Mouse (Mus musculus) cortical plate, adult 2 months (tissue): ENCODE results near the gene H2-Ke6.
"Not testable (repeated sequence)": the region's sequence is repeated elsewhere in the genome, so short reads cannot be mapped to it uniquely, and the experiment has no call there.

Experiments used
- CTCF ChIP-seq: fragments of 200-500 bp; IDR thresholded peaks from 2 replicates; pipeline ENCODE4 v1.5.1; 2011; ENCODE audit warnings: mild to moderate bottlenecking, control low read depth, low read length; ENCODE audit not compliant: insufficient read depth; ENCODE audit errors: extremely low read depth
- POLR2A ChIP-seq: fragments of 200-500 bp; IDR thresholded peaks from 2 replicates; pipeline ENCODE4 v1.6.1; 2011; ENCODE audit warnings: mild to moderate bottlenecking, low read length, control low read depth; ENCODE audit not compliant: insufficient read depth; ENCODE audit errors: extremely low read depth

DNA sequence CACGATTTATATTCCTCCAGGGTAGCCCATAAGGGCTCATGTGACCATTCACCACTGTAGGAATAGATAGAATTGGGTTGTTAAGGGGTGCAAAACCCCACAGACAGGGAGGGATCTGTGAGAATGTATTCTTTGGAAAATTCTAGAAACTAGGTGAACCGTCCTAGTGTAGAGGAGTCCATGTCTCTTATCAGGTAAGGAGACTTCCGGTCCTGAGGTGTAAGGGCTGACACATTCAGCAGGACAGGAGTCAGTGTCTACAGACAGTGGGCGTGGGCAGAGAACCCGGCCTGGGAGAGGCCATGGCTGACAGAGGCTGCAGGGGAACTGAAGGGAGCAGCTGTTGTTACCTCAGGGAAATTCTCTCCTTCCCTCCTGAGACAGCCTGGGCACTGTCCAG lies 29.2 kb downstream of the H2-Ke6 start:
- not testable (repeated sequence) for TF ChIP-seq CTCF, POLR2A
